Mouse (Mus musculus) brain, embryonic 14.5 days (tissue): ENCODE measurements at regions not wholly inside any gene's neighbourhood (a gene's known extent, or its start where the extent isn't known, plus 50 kb on each side); places are given as distances from the start of the nearest gene placed in this dataset.

Experiments used
- CTCF ChIP-seq: fragments of 200-500 bp; IDR thresholded peaks from 2 replicates; pipeline ENCODE4 v1.5.1; 2012; ENCODE audit warnings: inconsistent platforms, mild to moderate bottlenecking, moderate library complexity, borderline replicate concordance; ENCODE audit not compliant: insufficient read depth, insufficient read length; ENCODE audit errors: extremely low read depth
- POLR2A ChIP-seq: fragments of 200-500 bp; IDR thresholded peaks from 2 replicates; pipeline ENCODE4 v1.6.1; 2012; ENCODE audit warnings: mild to moderate bottlenecking, inconsistent platforms, borderline replicate concordance; ENCODE audit not compliant: poor library complexity, insufficient read depth, insufficient read length, severe bottlenecking; ENCODE audit errors: extremely low read depth

DNA sequence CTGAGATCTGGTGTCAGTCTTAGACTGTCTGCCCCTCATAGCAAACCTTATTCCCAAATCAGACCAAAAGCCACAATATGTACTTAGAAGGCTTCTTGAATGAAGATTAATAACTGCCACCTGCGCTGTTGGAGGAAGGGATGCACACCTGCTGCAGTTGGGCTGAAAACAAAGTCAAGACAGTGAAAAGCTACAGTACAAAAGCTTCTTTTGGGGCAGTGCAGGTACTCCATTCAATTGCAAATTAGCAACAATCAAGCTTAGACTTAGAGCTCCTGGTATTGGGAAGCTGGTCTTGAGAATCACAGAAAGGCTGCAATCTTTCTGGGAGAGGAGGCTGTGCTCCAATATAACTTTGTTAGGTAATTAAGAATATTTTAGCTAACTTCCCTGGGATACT is 712.3 kb downstream of the Prdm13 start:
- TF ChIP-seq POLR2A (no peak), CTCF (no peak)
